Mouse (Mus musculus) 416B (cell line): Measurements from ENCODE around the gene Ralgps2.

Experiments
- DNase-seq: peaks from one replicate; pipeline ENCODE4 v3.0.0; 2011; ENCODE audit warnings: low read depth

Gene Ralgps2

DNA sequence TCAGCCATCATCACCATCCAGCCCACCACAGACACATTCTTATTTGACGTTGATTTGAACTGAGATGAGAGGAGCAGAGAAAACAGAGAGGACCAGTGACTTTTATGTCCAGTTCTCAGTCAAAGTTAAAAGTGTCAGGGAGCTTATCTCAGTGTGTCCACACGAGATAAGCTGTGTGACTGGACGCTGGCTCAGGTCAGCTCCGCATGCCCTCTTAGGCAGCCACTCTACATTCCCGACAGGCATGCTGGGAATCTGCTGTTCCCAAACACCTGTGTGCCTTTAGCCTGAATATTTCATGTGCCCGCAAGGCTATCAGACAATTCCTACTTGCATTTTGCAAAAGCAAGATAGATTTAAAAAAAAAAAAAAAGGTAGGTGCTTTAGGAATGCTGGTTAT lies 125.9 kb downstream of the Ralgps2 start:
- no peak for DNase-seq

DNA sequence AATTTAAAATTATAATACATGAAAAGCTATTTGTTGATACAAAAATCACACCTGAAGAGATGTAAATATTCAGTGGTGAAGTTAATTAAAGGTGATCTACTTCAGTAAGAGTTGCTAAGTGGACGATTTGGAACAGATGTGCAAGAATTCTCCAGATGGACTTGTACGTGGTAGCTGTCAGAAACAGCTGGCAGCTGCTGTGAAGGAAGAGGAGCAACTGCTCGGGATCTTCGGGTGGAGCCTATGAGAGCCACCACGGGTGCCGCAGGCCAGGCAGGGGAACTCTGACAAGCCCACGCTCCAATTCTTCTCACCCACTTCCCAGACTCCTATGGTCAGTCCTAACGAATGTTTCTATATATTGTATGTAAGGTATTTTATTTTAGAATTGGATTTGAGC lies 126.7 kb downstream of the Ralgps2 start:
- DNase-seq: no peak

DNA sequence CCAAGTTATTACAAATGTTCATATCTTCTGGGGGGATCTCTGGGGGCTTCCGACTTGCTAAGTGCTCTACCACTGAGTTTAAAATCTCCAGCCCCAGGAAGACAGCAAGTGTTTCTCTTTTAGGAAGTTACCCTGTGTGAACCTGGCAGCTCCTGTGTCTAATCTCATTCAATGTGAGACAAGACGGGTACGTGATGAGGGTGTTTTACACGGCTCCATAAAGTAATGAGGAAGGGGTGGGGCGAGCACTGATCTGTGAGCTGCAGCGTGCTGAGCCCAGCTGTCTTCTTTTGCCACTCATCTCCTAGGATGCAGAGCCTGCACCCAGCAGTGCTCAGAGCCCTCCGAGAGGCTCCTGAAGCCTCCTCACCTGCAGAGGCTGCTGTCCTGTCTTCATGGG lies 127.5 kb downstream of the Ralgps2 start:
- DNase-seq: no peak

DNA sequence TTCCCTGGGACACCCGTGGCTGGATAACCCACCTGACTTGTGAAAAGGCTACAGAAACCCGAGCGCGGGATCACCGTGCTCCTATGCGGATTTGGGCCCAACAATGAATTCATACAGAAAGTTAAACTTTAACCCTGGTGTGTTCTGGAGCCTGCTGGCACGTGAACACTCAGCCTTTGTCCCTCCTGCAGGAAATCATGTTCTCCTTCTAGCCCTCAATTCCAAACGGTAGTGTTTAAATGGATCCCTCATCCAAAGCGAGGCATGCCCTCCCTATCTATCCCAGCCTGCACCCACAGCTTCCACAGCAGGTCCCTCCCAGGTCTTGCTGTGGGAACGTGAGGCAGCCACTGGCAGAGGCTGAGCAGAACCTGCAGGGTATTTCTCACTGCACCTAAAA lies 131.1 kb downstream of the Ralgps2 start:
- no peak for DNase-seq

DNA sequence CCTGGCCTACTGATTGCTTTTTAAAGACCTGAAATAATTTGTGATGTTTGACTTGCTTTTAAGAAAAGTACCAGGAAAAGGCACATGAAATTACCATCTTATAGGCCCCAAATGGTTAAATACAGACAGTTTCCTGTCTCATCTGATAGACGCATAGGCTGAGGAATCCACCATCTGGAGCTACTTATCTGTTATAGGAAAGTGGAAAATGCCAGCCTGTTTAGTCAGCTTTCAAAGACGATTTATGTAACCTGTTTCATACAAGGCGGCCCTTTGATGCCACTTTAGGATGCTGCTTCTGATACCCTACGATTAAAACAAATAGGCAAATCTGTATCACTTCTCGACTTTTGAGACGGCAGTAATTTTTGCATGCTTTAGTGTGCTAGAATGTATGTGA lies 138.2 kb downstream of the Ralgps2 start:
- DNase-seq: no peak

DNA sequence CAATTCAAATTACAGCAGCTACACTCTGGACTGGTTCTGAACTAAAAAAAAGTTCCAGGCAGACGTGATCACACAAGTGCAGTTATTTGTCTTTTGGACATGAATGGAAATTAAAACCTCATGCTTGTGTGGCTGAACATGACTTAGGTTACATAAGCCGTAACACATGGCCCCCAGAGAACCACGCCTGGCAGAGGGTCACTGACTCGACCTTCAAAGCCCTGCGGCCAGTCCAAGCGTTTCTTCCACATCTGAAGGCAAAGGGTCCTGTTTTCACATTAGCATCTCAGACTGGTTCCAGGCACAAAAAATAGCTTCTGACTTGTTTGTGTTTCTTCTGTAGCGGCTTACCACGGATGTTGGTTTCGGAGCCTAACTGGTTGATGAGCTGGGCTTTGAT lies 143.2 kb downstream of the Ralgps2 start:
- no peak for DNase-seq

DNA sequence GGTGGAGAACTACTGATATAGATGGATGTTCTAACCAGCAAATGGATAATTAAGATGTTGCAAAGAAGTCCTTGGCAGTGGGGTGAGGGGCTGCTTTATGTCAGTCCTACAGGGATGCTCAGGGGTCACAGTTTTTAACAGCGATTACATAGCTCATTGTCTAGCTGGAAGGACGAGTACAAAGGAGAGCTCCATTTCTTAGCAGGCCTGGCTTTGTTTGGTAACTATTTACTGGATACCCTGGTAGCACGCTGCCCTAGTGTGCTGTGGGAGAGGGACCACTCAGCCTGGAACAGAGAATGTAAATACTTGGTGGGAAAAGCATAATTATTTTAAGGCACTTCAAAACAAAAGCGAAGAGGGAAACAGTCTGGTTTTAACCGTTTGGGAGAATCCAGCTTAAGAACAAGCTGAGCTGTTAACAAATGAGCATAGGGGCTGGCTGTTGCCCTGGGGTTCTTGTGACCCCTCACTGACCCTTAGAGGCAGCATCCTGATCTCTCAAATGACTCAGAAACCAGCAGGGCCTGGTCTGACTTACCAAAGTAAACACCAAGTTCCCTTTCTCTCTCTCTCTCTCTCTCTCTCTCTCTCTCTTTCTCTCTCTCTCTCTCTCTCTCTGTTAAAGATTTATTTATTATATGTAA lies 149.5 kb downstream of the Ralgps2 start:
- DNase-seq: peak; percentile 46

DNA sequence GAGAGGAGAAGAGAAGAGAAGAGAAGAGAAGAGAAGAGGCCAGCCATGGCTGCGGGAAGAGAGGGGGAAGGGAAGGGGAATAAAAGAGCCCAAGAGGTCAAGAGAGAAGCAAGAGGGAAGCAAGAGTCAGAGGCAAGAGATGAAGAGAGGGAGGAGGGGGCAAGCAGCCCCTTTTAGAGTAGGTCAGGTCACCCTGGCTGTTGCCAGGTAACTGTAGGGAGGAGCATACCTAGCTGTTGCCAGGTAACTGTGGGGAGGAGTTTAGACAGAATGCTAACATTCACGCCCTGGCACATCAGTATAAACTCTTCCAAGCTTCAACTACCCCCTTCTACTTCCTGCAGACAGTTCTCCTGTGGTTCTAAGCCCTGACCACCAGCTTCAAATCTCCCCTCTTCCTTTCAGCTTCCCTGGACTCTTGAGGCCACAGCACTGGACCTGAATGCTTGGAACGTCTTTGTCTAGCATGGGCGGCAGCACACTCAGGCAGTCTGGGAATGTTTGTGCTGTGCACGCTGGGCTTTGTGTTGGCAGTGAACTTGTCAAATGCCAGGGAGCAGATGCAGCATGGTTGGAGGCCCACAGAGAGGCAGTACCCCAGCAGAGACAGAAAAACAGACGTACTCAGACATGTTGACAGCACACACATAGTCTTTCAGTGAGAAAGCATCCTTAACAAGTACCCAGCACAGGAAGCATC lies 152.1 kb downstream of the Ralgps2 start:
- no peak for DNase-seq

DNA sequence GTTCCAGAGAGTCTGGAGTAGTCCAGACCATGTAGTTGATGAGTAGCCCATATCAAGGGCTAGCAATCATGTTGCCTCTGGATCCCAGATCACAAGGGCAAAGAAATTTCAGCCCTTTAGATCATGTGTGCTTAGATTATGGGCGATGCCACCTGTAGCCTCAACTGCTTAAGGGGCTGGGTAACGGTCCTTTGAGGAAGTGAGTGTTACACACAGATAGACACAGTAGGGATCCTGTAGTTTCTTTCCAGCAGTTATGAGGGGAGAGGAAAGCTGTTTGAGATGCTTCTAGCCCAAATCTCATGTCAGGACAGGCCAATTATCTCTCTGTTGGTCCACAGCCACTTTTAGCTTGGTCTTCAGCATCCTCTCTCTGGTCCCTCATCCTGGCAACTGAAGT lies 153.4 kb downstream of the Ralgps2 start:
- DNase-seq: no peak

DNA sequence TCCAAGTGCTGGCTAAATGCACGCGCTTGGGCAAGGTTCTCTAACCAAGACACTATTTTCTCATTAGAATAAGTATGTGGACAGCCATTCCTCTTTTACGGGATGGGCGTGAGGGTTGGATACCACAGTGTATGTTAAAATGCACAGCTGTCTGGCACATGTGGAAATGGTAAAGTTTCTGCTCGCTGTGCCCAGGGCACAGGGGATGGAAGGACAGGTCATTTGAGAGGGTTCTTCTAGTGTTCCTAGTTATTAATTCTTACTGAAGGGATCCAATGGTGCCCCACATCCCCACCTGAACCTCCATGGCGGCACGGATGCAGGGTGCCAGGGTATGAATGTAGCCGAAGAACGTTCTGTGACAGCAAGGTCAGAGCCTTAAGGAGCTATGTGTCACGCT lies 154.5 kb downstream of the Ralgps2 start:
- no peak for DNase-seq

DNA sequence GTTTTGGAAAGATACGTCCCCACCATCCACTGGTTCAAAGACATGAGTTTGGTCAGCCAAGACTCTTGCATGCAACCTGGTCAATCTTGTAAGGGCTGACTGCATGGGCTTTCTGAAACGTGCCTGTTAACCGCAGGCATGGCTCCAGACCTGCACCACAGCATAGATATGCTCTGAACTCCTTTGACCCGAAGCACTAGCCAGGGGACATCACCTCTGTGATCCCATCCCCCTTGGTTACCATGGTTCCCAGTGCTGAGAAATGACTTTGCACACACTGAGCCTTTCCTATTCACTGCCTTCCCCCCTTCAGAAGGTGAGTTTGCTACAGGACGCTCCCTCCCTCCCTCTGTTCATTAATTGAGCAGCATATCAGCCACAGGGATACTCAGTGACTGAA lies 155.3 kb downstream of the Ralgps2 start:
- no peak for DNase-seq

DNA sequence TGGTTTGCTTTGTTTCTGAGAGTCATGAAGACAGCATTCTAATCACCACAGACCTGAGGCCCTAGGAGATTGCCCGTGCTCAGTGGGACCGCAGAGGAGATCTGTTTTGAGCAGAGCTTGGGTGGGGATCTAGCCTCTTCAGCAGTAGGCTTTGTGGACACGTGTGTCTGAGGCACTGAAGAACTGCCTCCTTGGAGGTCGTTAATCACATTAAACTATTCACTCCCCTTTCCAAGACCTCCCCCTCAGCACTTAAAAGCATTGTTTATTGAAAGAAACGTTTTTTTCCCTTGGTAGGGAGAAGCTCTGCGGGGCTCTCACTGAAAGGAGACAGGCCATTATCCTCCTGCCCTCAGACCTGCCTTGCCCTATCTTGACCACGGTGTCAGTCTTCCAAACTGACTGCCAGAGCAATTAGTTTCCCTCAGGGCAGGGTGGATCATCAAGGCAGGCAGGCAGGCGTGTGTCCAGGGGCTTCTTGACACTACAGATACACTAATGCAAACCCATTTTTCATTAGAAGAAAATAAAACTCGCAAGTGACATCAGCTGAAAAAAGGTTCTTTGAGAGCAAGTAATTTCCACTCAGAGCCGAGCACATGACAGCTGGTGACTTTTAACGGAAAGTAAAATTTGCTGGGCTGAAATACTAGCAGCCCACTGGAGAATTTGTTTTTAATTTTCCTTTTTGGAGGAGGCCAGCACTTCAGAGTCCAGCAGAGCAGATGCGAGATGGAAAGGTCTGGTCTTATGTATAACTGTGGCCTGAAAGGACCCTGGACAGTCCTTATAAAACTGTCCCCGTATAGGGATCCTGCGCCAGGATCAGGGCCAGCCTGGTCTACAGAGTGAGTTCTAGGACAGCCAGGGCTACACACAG lies 157.2 kb downstream of the Ralgps2 start:
- DNase-seq: no peak

DNA sequence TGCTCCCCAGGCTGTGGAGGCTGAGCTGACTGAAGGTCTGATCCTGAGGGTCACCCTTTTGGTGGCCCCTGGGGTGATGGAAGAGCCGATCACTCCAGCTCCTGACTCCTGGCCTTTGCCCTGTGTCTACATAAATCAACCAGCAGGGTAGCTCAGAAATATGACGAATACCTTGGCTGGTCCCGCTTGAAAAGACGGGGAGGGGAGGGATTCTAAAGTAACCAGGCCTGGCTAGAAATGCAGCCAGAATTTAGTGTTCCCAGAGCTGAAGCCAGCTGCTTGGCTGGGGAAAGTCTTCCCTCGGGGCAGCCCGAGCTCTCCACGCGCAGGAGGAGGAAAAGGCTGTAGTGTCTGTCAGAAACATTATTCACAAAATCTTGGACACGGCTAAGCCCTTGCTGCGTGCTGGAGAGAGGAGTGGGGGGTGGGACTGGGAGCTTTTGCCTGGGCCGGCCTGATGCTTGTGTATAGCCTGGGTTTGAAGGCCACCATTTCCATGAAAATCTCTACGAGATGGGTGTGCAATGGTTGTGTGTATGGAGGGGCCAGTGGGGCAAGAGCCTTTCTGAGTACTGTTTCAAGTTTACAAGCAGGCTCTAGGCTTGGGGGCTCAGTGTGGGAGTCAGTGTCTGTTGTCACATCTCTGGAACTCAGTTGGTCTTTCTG lies 158.2 kb downstream of the Ralgps2 start:
- no peak for DNase-seq

DNA sequence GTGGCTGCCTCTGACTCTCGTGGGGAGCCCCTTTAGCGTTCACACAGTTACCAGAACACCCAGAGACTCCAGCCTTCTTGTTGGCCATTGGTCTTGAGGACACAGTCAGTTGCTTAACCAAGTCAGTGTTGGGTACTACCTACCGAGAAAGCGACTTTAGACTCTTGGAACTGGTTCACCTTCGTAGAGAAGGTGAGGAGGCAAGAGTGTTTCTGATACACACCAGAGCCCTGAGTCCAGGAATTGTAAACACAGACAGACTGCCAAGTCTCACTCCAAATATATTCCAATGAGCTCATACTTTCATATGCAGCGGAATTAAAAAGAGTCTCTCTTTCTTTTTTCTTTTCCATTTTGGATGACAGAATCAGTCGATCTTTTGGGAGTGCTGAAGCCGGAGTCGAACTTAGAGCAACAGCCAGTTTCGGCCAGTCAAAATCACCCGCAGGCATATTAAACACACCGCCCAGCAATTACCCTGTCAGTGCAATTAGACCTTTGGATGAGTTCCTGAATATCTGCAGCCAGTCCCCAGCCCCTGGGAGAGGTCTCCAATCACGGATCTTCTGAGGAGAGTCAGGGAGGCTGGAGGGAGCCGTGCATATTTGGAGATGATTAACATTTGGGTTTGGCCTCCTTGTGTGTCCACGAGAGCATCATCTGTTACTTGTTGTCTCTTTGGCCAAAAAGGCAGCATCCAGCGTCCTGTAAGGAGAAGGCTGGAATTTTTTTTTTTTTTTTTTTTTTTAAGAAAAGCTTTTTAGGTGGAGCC lies 159.0 kb downstream of the Ralgps2 start:
- DNase-seq: no peak

DNA sequence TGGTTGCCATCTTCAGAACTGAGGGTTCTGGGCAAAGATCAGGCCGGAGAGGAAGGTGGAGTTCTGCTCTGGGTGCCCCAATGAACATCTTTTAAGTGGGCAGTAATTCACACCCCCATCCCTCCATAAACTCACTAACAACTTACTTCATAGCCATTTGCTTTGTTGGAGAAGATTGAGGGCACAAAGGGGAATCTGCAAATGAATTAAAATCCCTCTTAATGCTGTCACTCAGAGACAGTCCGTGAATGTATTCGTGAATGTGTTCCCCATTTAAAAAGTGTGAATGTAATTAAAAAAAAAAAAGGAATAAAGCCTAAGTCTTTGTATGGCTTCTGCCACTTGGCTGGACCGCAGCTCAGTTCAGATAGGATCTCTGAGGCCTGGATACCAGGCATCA lies 159.8 kb downstream of the Ralgps2 start:
- DNase-seq: no peak

DNA sequence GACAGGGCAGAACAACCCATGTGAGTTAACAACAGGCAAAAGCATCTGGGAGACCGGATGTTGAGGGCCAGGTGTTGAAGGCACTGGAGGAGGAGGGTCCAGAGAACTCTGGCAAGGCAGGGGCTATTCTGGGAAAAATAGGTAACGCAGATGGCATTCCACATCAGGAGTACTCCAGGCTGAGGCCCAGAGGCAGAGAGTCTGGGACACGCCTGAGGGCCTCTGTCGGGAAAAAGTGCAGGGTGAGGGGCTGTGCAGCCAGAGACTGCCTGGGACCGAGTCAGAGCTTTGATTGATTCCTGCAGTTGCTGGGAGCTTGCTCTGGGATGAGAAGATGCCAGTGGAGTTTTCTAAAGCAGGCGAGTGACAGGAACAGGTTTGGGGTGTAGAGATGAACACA lies 160.4 kb downstream of the Ralgps2 start:
- DNase-seq: no peak

DNA sequence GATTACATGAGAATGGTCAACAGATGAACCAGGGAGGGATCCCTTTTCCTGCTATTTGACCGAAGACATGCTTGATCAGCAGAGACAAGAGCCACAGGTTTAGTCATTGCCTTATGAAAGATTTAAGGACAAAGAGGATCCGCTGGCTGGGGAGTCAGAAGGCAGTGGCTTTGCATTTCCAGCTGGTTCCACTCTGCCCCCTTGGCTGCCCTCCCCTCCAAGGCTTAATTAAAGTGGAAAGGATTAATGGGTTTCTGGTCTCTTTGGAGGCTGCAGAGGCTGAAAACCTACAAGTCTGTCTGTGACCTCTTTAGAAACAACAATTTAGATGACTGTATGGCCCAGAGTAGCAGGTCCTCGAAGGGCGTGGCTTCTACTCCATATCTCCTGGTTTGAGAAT lies 161.5 kb downstream of the Ralgps2 start:
- no peak for DNase-seq

DNA sequence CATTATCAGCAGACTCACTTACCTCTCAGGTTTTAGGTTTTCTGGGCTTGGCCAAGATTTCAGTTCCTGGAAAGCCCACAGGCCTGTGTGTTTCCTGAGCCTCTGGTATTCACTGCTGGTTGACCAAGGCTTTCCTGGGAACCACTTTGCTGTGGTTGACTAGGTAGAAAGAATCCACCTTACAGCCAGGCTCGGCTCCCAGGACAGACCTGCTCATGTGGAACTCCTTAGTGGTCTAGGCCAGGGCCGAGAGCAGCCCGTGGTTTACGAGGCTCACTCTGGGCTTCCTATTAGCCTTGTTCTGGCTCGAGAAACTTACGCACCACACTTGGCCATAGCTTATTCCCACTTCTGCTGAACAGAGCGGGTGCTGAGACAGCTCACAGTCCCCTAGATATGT lies 163.4 kb downstream of the Ralgps2 start:
- no peak for DNase-seq

DNA sequence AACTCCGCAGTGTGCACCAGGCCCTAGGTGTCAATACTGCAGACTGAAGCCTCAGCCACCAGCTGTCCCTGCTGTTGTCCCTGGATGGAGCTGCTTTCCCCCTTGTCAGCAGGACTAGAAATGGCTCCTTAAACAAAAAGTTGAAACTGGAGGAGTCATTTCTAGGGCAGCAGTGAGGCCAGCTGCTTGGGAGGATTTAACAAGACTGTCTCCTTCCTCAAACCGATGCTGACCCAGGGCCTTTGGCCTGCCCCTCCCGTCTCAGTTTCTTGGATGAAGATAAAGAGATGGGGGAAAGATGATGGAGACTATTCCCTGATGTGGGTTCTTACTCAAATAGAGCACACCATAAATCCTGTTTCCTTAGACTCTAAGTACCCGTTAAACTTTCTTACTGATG lies 164.2 kb downstream of the Ralgps2 start:
- no peak for DNase-seq

DNA sequence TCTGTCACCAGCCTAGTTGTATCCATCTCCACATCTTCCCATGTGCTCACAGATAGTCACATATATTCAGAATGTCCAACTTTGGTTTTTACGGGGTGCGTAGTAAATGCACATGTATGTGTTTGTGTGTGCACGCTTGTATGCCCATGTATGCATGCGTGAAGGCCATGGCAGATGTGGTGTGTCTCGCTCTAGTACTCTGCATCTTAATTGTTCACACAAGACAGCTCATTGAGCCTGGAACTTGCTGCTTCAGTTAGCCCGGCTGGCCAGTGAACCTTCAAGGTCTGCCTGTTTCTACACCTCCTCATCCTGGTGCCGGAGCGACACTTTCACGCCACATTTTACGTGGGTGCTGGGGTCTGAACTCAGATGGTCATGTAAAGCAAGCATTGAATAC lies 168.6 kb downstream of the Ralgps2 start:
- no peak for DNase-seq

DNA sequence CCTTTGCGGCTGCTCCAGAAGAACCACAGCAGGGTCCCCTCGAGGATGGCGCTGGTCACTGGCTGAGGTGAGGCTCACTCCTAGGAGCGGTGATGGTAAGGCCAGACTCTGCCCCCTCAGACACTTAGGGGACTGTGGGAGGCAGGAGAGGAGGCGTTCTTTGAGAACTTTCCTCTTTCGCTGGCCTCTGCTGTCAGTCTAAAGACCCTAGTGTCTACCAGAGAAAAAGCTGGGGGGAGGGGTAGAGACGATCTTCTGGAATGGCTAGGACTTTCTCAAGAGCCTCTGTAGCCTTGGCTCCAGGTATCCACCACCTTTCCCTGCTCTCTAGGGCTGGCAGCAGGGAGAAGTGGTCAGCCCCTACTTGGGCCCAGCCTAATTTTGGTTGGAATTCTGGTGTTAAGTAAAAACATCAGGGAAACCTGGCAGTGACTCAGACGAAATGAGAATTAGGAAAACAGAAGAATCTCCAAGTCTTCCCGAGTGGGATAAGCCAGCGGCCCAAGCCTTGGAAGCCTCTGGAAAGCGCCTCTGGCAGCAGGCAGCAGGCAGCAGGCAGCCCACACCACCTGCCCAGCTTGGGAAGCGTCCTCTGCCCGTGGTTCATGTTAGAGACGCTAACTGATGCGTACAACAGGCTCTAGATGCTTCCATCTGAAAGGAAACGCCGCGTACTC lies 169.7 kb downstream of the Ralgps2 start:
- no peak for DNase-seq
